Mouse (Mus musculus): ENCODE measurements around the gene Prpf4.

DNA sequence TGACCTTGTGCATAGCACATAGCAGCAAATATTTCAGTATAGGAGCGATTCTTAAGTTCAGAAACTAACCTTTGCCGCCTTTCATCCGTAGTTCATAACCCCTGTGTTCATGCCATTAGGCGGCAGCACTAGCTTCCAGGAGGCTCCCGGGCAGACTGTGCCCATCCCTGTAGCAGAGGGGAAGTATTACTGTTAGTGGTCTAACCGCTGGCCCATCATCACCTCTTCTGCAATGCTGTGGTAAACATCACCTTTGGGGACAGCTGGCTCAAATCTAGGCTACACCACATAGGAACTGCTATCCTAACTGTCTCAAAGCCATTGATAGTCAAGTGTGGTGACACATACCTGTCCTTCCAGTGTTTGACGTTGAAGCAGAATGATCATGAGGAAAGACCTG, 16.7 kb upstream of the Prpf4 start:
- TF ChIP-seq CTCF (IDR thresholded peaks at IDR 0.05; ENCODE audit: extremely low read depth, insufficient read length, insufficient replicate concordance, low read depth, low read length) (no peak), POLR2A (IDR thresholded peaks at IDR 0.05; ENCODE audit: low read depth, low read length) (no peak)
